Mouse (Mus musculus): Measurements from ENCODE around the gene Cemip2. TPM values are rescaled to one million over a fixed set of nuclear protein-coding genes. Genes with fewer than 3 reads are reported as not detected.

Gene Cemip2
- polyA plus RNA-seq, 1 experiment from 2014 or later, result 57.1 TPM

GRCm38 (mm10) chr19:21833416-21833992, 55.4 kb downstream of the Cemip2 start:
- no peak for ATAC-seq (ENCODE audit: insufficient number of reproducible peaks, insufficient read depth, low FRiP score, low read depth)
- Histone ChIP-seq H3K9ac (ENCODE audit: low read length) (no peak overlapping the region), H3K27me3 (ENCODE audit: control insufficient read depth, insufficient read depth, low read length) (no peaks in the 10 kb centered on the region), H3K36me3 (ENCODE audit: control insufficient read depth, insufficient read depth, low read length) (peaks cover 95% of the 10 kb centered on the region), H3K4me1 (ENCODE audit: control insufficient read depth in 2 of 2, insufficient read depth in 2 of 2, low read length in 2 of 2) (peaks cover 0 to 6% of the 10 kb centered on the region in 2 experiments; a peak in 2 of 4 replicates), H3K27ac (replicated peaks in 1 of 2; ENCODE audit: control insufficient read depth in 1 of 2, insufficient read depth in 1 of 2, low read depth in 2 of 2, low read length in 2 of 2) (peak overlapping the region; percentile 25 to 36), H3K4me3 (ENCODE audit: control insufficient read depth in 1 of 2, insufficient read depth in 1 of 2, low read depth in 1 of 2, low read length in 2 of 2) (no peak overlapping the region), H3K4me2 (ENCODE audit: low read length) (no peak overlapping the region), H3K9me3 (ENCODE audit: control insufficient read depth, low read length) (no peaks in the 10 kb centered on the region)
- WGBS, result 77% methylated on average over 12 of the region's 12 CpGs

GRCm38 (mm10) chr19:21834952-21835351, 56.8 kb downstream of the Cemip2 start:
- Histone ChIP-seq H3K4me2 (ENCODE audit: low read length) (no peak overlapping the region), H3K4me3 (ENCODE audit: control insufficient read depth in 1 of 2, insufficient read depth in 1 of 2, low read depth in 1 of 2, low read length in 2 of 2) (no peak overlapping the region), H3K27ac (replicated peaks in 1 of 2; ENCODE audit: control insufficient read depth in 1 of 2, insufficient read depth in 1 of 2, low read depth in 2 of 2, low read length in 2 of 2) (peak overlapping the region; percentile 50 to 57; a peak in 3 of 4 replicates), H3K9me3 (ENCODE audit: control insufficient read depth, low read length) (no peaks in the 10 kb centered on the region), H3K36me3 (ENCODE audit: control insufficient read depth, insufficient read depth, low read length) (peaks cover 84% of the 10 kb centered on the region), H3K4me1 (ENCODE audit: control insufficient read depth in 2 of 2, insufficient read depth in 2 of 2, low read length in 2 of 2) (peaks cover 0 to 6% of the 10 kb centered on the region in 2 experiments; a peak in 2 of 4 replicates), H3K9ac (ENCODE audit: low read length) (no peak overlapping the region), H3K27me3 (ENCODE audit: control insufficient read depth, insufficient read depth, low read length) (no peaks in the 10 kb centered on the region)
- ATAC-seq (ENCODE audit: insufficient number of reproducible peaks, insufficient read depth, low FRiP score, low read depth), result peak; percentile 61; the same call in 1 of the 2 replicates
- 37% methylated on average over 7 of the region's 7 CpGs for WGBS

- no peaks in the 10 kb centered on the region for H3K9me3 ChIP-seq (ENCODE audit: control insufficient read depth, low read length)
- no peak overlapping the region for H3K4me3 ChIP-seq (ENCODE audit: control insufficient read depth in 1 of 2, insufficient read depth in 1 of 2, low read depth in 1 of 2, low read length in 2 of 2)
- H3K4me2 ChIP-seq (ENCODE audit: low read length), result no peak overlapping the region
- H3K4me1 ChIP-seq (ENCODE audit: control insufficient read depth in 2 of 2, insufficient read depth in 2 of 2, low read length in 2 of 2), result peaks cover 0 to 4% of the 10 kb centered on the region in 2 experiments; a peak in 1 of 4 replicates
- WGBS, result 74% methylated on average over 10 of the region's 10 CpGs
- no peaks in the 10 kb centered on the region for H3K27me3 ChIP-seq (ENCODE audit: control insufficient read depth, insufficient read depth, low read length)
- no peak for ATAC-seq (ENCODE audit: insufficient number of reproducible peaks, insufficient read depth, low FRiP score, low read depth)
- peaks cover 94% of the 10 kb centered on the region for H3K36me3 ChIP-seq (ENCODE audit: control insufficient read depth, insufficient read depth, low read length)
- no peak overlapping the region for H3K27ac ChIP-seq (replicated peaks in 1 of 2; ENCODE audit: control insufficient read depth in 1 of 2, insufficient read depth in 1 of 2, low read depth in 2 of 2, low read length in 2 of 2)
- H3K9ac ChIP-seq (ENCODE audit: low read length), result no peak overlapping the region
Observed at GRCm38 (mm10) chr19:21850721-21851120, 72.6 kb downstream of the Cemip2 start.

DNA sequence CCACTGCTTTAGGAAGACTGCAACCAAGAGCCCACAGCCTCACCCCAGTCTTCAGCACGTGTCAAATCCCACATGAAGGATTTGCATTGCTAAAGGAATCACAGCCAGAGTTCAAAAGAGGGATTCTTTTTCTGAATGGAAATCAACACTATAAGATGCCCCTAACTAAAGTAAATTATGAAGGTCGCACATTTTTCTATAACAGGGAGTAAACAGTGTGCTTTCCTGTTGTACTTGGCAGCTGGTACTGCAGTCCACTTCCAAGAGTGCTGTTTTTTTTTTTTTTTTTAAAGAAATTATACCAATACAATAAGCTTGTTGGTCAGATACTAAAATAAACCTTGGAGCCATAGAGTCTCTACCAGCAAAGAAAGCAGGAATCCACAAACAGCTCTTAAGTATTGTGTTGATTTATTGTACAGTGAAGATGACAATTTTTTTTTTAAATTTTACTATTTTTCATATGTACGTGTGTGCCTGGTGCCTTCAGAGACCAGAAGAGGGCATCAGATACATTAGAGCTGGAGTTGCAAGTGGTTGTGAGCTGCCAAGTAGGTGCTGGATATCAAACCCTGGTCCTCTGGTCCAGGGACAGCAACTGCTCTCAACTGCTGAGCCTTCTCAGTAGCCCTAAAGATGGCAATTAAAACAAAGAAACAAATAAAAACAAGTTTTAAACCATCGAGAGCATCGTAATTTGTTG, 76.5 kb downstream of the Cemip2 start:
- H3K9ac ChIP-seq (ENCODE audit: low read length), result no peak overlapping the region

DNA sequence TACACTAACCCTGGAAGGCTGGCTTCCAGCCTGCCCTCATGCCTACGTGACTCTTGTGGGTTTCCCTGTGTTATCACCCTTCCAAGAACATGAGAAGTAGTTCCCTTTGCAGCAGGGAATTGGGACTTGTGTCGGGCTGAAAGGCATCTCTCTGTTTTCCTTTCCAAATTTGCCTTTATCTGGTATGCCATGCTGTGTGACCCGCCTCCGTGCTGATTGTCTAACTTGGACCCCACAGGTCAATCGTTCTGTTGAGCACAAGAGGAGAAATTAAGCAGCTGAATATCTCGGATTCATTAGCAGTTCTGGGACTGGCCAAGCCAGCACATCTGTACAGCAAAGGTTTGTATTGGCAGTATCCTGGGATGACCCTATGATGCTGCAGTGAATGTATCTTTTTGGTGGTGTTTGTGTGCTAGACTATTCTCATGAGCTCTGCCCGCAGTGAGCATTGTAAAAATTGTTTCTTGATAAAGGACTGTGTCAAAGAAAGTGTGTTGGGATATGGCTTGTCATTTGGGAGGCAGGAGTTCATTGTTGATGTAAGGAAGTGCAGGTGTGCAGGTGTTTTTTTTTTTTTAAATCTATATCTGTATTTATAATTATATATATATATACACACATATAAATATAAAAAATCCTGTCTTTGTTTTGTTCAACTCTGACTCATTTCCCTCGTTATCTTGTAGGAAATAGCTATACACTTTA, 77.4 kb downstream of the Cemip2 start:
- Histone ChIP-seq H3K4me3 (ENCODE audit: control insufficient read depth in 1 of 2, insufficient read depth in 1 of 2, low read depth in 1 of 2, low read length in 2 of 2) (no peak overlapping the region), H3K27ac (replicated peaks in 1 of 2; ENCODE audit: control insufficient read depth in 1 of 2, insufficient read depth in 1 of 2, low read depth in 2 of 2, low read length in 2 of 2) (peak overlapping the region; percentile 7 to 50; a peak in 1 of 4 replicates), H3K9ac (ENCODE audit: low read length) (no peak overlapping the region), H3K9me3 (ENCODE audit: control insufficient read depth, low read length) (no peaks in the 10 kb centered on the region), H3K27me3 (ENCODE audit: control insufficient read depth, insufficient read depth, low read length) (no peaks in the 10 kb centered on the region), H3K4me1 (ENCODE audit: control insufficient read depth in 2 of 2, insufficient read depth in 2 of 2, low read length in 2 of 2) (peaks cover 8 to 9% of the 10 kb centered on the region in 2 experiments), H3K36me3 (ENCODE audit: control insufficient read depth, insufficient read depth, low read length) (peaks cover 74% of the 10 kb centered on the region), H3K4me2 (ENCODE audit: low read length) (no peak overlapping the region)
- 57% methylated on average over 8 of the region's 8 CpGs for WGBS
- ATAC-seq (ENCODE audit: insufficient number of reproducible peaks, insufficient read depth, low FRiP score, low read depth), result no peak

More for the DNA sequence above, 76.5 kb downstream of the Cemip2 start:
- 0 out of 4 replicates have a peak overlapping the region, but pooled peaks of 1 of the 2 experiments have one; percentile 25 for H3K27ac ChIP-seq (replicated peaks in 1 of 2; ENCODE audit: control insufficient read depth in 1 of 2, insufficient read depth in 1 of 2, low read depth in 2 of 2, low read length in 2 of 2)
- H3K4me2 ChIP-seq (ENCODE audit: low read length), result no peak overlapping the region
- H3K4me1 ChIP-seq (ENCODE audit: control insufficient read depth in 2 of 2, insufficient read depth in 2 of 2, low read length in 2 of 2), result peaks cover 6 to 8% of the 10 kb centered on the region in 2 experiments; a peak in 3 of 4 replicates
- ATAC-seq (ENCODE audit: insufficient number of reproducible peaks, insufficient read depth, low FRiP score, low read depth), result no peak
- H3K27me3 ChIP-seq (ENCODE audit: control insufficient read depth, insufficient read depth, low read length), result no peaks in the 10 kb centered on the region
- WGBS, result 80% methylated on average over 5 of the region's 5 CpGs
- no peaks in the 10 kb centered on the region for H3K9me3 ChIP-seq (ENCODE audit: control insufficient read depth, low read length)
- H3K4me3 ChIP-seq (ENCODE audit: control insufficient read depth in 1 of 2, insufficient read depth in 1 of 2, low read depth in 1 of 2, low read length in 2 of 2), result no peak overlapping the region
- H3K36me3 ChIP-seq (ENCODE audit: control insufficient read depth, insufficient read depth, low read length), result peaks cover 83% of the 10 kb centered on the region

GRCm38 (mm10) chr19:21858846-21859521, 80.8 kb downstream of the Cemip2 start:
- peak; percentile 55 for ATAC-seq (ENCODE audit: insufficient number of reproducible peaks, insufficient read depth, low FRiP score, low read depth)
- H3K27ac ChIP-seq (replicated peaks in 1 of 2; ENCODE audit: control insufficient read depth in 1 of 2, insufficient read depth in 1 of 2, low read depth in 2 of 2, low read length in 2 of 2), result peak overlapping the region; percentile 17 to 54; a peak in 2 of 4 replicates
- H3K27me3 ChIP-seq (ENCODE audit: control insufficient read depth, insufficient read depth, low read length), result no peaks in the 10 kb centered on the region
- no peak overlapping the region for H3K4me2 ChIP-seq (ENCODE audit: low read length)
- no peak overlapping the region for H3K4me3 ChIP-seq (ENCODE audit: control insufficient read depth in 1 of 2, insufficient read depth in 1 of 2, low read depth in 1 of 2, low read length in 2 of 2)
- H3K9ac ChIP-seq (ENCODE audit: low read length), result no peak overlapping the region
- H3K36me3 ChIP-seq (ENCODE audit: control insufficient read depth, insufficient read depth, low read length), result peaks cover 49% of the 10 kb centered on the region
- H3K4me1 ChIP-seq (ENCODE audit: control insufficient read depth in 2 of 2, insufficient read depth in 2 of 2, low read length in 2 of 2), result peaks cover 8 to 9% of the 10 kb centered on the region in 2 experiments
- 27% methylated on average over 12 of the region's 12 CpGs for WGBS
- no peaks in the 10 kb centered on the region for H3K9me3 ChIP-seq (ENCODE audit: control insufficient read depth, low read length)

- no peak overlapping the region for H3K27ac ChIP-seq (replicated peaks in 1 of 2; ENCODE audit: control insufficient read depth in 1 of 2, insufficient read depth in 1 of 2, low read depth in 2 of 2, low read length in 2 of 2)
- H3K4me3 ChIP-seq (ENCODE audit: control insufficient read depth in 1 of 2, insufficient read depth in 1 of 2, low read depth in 1 of 2, low read length in 2 of 2), result no peak overlapping the region
- ATAC-seq (ENCODE audit: insufficient number of reproducible peaks, insufficient read depth, low FRiP score, low read depth), result no peak
- H3K9ac ChIP-seq (ENCODE audit: low read length), result no peak overlapping the region
- H3K4me2 ChIP-seq (ENCODE audit: low read length), result no peak overlapping the region
- no peaks in the 10 kb centered on the region for H3K27me3 ChIP-seq (ENCODE audit: control insufficient read depth, insufficient read depth, low read length)
- H3K9me3 ChIP-seq (ENCODE audit: control insufficient read depth, low read length), result no peaks in the 10 kb centered on the region
- H3K4me1 ChIP-seq (ENCODE audit: control insufficient read depth in 2 of 2, insufficient read depth in 2 of 2, low read length in 2 of 2), result peaks cover 10 to 12% of the 10 kb centered on the region in 2 experiments
- WGBS, result 78% methylated on average over 5 of the region's 5 CpGs
- peaks cover 38% of the 10 kb centered on the region for H3K36me3 ChIP-seq (ENCODE audit: control insufficient read depth, insufficient read depth, low read length)
Observed at GRCm38 (mm10) chr19:21860132-21860531, 82.0 kb downstream of the Cemip2 start.
